Mouse (Mus musculus): ENCODE data around the gene Cyp2d22. TPM values are rescaled to one million over a fixed set of nuclear protein-coding genes. Genes with fewer than 3 reads are reported as not detected.
A peak's percentile ranks its signal among the peaks of the same experiment; 100 is the strongest.
"Not testable (repeated sequence)": the region's sequence is repeated elsewhere in the genome, so short reads cannot be mapped to it uniquely, and the experiment has no call there.

Cyp2d22 gene
- polyA plus RNA-seq, 1 experiment from 2014 or later = 9.0 TPM

GRCm38 (mm10) chr15:82375855-82376254, 4.2 kb downstream of the Cyp2d22 start:
- Histone ChIP-seq H3K4me1 (peaks cover 48% of the 10 kb centered on the region), H3K4me2 (no peak overlapping the region), H3K27ac (replicated peaks) (peak overlapping the region; percentile 65; the same call in 1 of the 2 replicates), H3K9ac (peak overlapping the region; percentile 28; the same call in 1 of the 2 replicates), H3K27me3 (replicated peaks) (no peaks in the 10 kb centered on the region), H3K9me3 (no peaks in the 10 kb centered on the region), H3K36me3 (0 out of 2 replicates have a peak, but pooled peaks cover 5% of the 10 kb centered on the region), H3K4me3 (no peak overlapping the region)
- WGBS = 86% methylated on average over 9 of the region's 9 CpGs
- no peak for ATAC-seq (ENCODE audit: extremely low read depth, insufficient number of reproducible peaks, low FRiP score, low TSS enrichment)

GRCm38 (mm10) chr15:82374437-82374836, 5.6 kb downstream of the Cyp2d22 start:
- ATAC-seq (ENCODE audit: extremely low read depth, insufficient number of reproducible peaks, low FRiP score, low TSS enrichment) = no peak

GRCm38 (mm10) chr15:82372991-82373390, 7.1 kb downstream of the Cyp2d22 start:
- no peaks in the 10 kb centered on the region for H3K27me3 ChIP-seq (replicated peaks)
- no peak for ATAC-seq (ENCODE audit: extremely low read depth, insufficient number of reproducible peaks, low FRiP score, low TSS enrichment)
- WGBS = 76% methylated on average over 5 of the region's 5 CpGs
- peaks cover 30% of the 10 kb centered on the region for H3K4me1 ChIP-seq
- 0 out of 2 replicates have a peak, but pooled peaks cover 5% of the 10 kb centered on the region for H3K36me3 ChIP-seq
- H3K27ac ChIP-seq (replicated peaks) = no peak overlapping the region
- H3K9me3 ChIP-seq = no peaks in the 10 kb centered on the region
- no peak overlapping the region for H3K4me3 ChIP-seq
- no peak overlapping the region for H3K4me2 ChIP-seq
- H3K9ac ChIP-seq = no peak overlapping the region

More at GRCm38 (mm10) chr15:82374437-82374836, 5.6 kb downstream of the Cyp2d22 start:
- H3K36me3 ChIP-seq = 0 out of 2 replicates have a peak, but pooled peaks cover 5% of the 10 kb centered on the region
- 82% methylated on average over 5 of the region's 5 CpGs for WGBS
- peaks cover 38% of the 10 kb centered on the region for H3K4me1 ChIP-seq
- H3K27ac ChIP-seq (replicated peaks) = no peak overlapping the region
- H3K9ac ChIP-seq = no peak overlapping the region
- no peaks in the 10 kb centered on the region for H3K9me3 ChIP-seq
- no peak overlapping the region for H3K4me2 ChIP-seq
- no peaks in the 10 kb centered on the region for H3K27me3 ChIP-seq (replicated peaks)
- H3K4me3 ChIP-seq = no peak overlapping the region

DNA sequence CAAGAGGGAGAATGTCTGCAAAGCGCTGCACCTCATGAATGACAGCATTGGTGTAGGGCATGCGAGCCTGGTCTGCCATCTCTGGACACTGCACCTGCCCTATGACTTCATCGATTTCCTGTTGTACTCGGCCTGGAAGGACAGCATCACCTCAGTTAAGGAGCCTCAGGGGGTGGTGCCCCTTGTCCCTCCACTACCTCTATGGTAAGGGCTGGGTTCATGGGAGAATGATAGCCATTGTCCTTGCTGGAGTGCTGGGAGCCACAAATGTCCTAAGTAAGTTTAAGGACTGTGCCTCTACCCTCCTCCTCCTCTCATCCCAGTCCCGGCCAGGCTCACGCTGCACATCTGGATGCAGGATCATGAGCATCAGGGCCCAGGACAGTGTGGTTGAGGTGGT, 7.6 kb downstream of the Cyp2d22 start:
- no peak overlapping the region for H3K4me2 ChIP-seq

GRCm38 (mm10) chr15:82368851-82369250, 11.2 kb downstream of the Cyp2d22 start:
- H3K4me3 ChIP-seq = no peak overlapping the region
- no peaks in the 10 kb centered on the region for H3K27me3 ChIP-seq (replicated peaks)
- H3K27ac ChIP-seq (replicated peaks) = no peak overlapping the region
- ATAC-seq (ENCODE audit: extremely low read depth, insufficient number of reproducible peaks, low FRiP score, low TSS enrichment) = no peak
- no peak overlapping the region for H3K9ac ChIP-seq
- WGBS = 75% methylated on average over 1 of the region's 1 CpGs
- no peak overlapping the region for H3K4me2 ChIP-seq
- 0 out of 2 replicates have a peak, but pooled peaks cover 5% of the 10 kb centered on the region for H3K36me3 ChIP-seq
- peaks cover 7% of the 10 kb centered on the region; the same call in 1 of the 2 replicates for H3K4me1 ChIP-seq
- no peaks in the 10 kb centered on the region for H3K9me3 ChIP-seq

More for the DNA sequence above, 7.6 kb downstream of the Cyp2d22 start:
- peaks cover 25% of the 10 kb centered on the region for H3K4me1 ChIP-seq
- H3K9me3 ChIP-seq = no peaks in the 10 kb centered on the region
- no peak overlapping the region for H3K4me3 ChIP-seq
- H3K36me3 ChIP-seq = 0 out of 2 replicates have a peak, but pooled peaks cover 5% of the 10 kb centered on the region
- WGBS = 87% methylated on average over 6 of the region's 6 CpGs
- no peak overlapping the region for H3K9ac ChIP-seq
- H3K27ac ChIP-seq (replicated peaks) = no peak overlapping the region
- no peaks in the 10 kb centered on the region for H3K27me3 ChIP-seq (replicated peaks)
- ATAC-seq (ENCODE audit: extremely low read depth, insufficient number of reproducible peaks, low FRiP score, low TSS enrichment) = no peak

- Histone ChIP-seq H3K4me2 (no peak overlapping the region), H3K36me3 (0 out of 2 replicates have a peak, but pooled peaks cover 5% of the 10 kb centered on the region), H3K4me3 (no peak overlapping the region), H3K27me3 (replicated peaks) (no peaks in the 10 kb centered on the region), H3K4me1 (peaks cover 7% of the 10 kb centered on the region; the same call in 1 of the 2 replicates), H3K27ac (replicated peaks) (peak overlapping the region; percentile 45), H3K9me3 (no peaks in the 10 kb centered on the region), H3K9ac (no peak overlapping the region)
- WGBS = 79% methylated on average over 4 of the region's 4 CpGs
- ATAC-seq (ENCODE audit: extremely low read depth, insufficient number of reproducible peaks, low FRiP score, low TSS enrichment) = no peak
These were observed 11.9 kb downstream of the Cyp2d22 start for GRCm38 (mm10) chr15:82368146-82368545.

- H3K9ac ChIP-seq; H3K9me3 ChIP-seq; H3K36me3 ChIP-seq; ATAC-seq (ENCODE audit: extremely low read depth, insufficient number of reproducible peaks, low FRiP score, low TSS enrichment); H3K27me3 ChIP-seq (replicated peaks): not testable (repeated sequence)
- Histone ChIP-seq H3K4me1 (peaks cover 23% of the 10 kb centered on the region), H3K4me3 (peak overlapping the region; percentile 28), H3K4me2 (peak overlapping the region; percentile 53), H3K27ac (replicated peaks) (0 out of 2 replicates have a peak overlapping the region, but pooled peaks have one; percentile 48)
- 5% methylated on average over 7 of the region's 9 CpGs for WGBS
These were observed 15.5 kb downstream of the Cyp2d22 start for GRCm38 (mm10) chr15:82364561-82364960.

DNA sequence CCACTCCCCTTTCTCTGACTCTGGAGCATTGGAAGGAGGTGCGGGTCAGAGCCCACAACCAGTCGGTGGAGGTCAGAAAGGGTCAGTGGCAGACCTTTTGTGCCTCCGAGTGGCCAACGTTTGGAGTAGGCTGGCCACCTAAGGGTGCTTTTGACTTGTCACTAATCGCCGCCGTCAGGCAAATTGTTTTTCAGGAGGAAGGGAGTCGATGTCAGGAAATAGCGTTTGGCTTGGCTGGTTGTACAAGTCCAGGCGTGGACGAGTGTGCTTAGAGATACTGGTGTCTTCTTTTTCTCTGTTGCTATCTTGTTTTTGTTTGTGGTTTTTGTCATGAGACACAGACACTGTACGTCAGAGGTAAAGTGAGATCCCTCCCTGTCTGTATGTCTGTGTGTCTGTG, 16.3 kb downstream of the Cyp2d22 start:
- not testable (repeated sequence) for ATAC-seq (ENCODE audit: extremely low read depth, insufficient number of reproducible peaks, low FRiP score, low TSS enrichment); H3K4me3 ChIP-seq; H3K9me3 ChIP-seq; H3K4me2 ChIP-seq; H3K27me3 ChIP-seq (replicated peaks); H3K9ac ChIP-seq; H3K27ac ChIP-seq (replicated peaks); H3K36me3 ChIP-seq
- peaks cover 20% of the 10 kb centered on the region for H3K4me1 ChIP-seq
- 35% methylated on average over 7 of the region's 12 CpGs for WGBS

- Histone ChIP-seq H3K27me3 (replicated peaks) (no peaks in the 10 kb centered on the region), H3K27ac (replicated peaks) (peak overlapping the region; percentile 75; the same call in 1 of the 2 replicates), H3K9me3 (no peaks in the 10 kb centered on the region), H3K36me3 (no peaks in the 10 kb centered on the region), H3K4me1 (peaks cover 25% of the 10 kb centered on the region), H3K9ac (no peak overlapping the region), H3K4me2 (no peak overlapping the region), H3K4me3 (no peak overlapping the region)
- ATAC-seq (ENCODE audit: extremely low read depth, insufficient number of reproducible peaks, low FRiP score, low TSS enrichment) = no peak
- 56% methylated on average over 4 of the region's 4 CpGs for WGBS
These were observed 17.8 kb downstream of the Cyp2d22 start for GRCm38 (mm10) chr15:82362234-82362633.

DNA sequence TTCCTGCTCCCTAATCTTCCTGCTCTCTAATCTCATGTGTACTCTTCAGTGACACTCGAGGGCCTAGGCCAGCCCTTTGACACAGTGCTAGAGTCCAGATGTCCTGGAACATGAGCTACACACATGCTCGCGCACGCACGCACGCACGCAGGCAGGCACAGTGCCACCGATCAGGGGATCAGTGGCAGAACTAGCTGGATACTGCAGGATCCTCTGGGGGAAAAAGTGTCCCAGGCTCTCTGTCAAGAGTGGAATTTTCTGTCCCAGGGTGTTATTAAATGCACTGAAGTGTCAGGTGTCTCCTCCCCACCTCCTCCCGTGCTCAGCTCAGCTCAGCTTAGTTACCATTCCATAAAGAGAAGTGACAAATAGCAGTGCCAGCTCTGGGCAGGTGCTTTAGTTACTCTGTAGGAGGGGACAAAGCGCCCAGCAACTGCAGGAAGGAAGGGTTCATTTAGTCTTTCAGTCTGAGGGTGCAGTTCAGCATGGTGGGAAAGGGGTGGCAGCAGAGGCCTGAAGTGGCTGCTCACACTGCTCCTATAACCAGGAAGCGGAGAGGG, 18.5 kb downstream of the Cyp2d22 start:
- peak overlapping the region; percentile 75 for H3K27ac ChIP-seq (replicated peaks)
- ATAC-seq (ENCODE audit: extremely low read depth, insufficient number of reproducible peaks, low FRiP score, low TSS enrichment) = peak; percentile 19; the same call in 1 of the 2 replicates
- H3K9ac ChIP-seq = peak overlapping the region; percentile 62; the same call in 1 of the 2 replicates

DNA sequence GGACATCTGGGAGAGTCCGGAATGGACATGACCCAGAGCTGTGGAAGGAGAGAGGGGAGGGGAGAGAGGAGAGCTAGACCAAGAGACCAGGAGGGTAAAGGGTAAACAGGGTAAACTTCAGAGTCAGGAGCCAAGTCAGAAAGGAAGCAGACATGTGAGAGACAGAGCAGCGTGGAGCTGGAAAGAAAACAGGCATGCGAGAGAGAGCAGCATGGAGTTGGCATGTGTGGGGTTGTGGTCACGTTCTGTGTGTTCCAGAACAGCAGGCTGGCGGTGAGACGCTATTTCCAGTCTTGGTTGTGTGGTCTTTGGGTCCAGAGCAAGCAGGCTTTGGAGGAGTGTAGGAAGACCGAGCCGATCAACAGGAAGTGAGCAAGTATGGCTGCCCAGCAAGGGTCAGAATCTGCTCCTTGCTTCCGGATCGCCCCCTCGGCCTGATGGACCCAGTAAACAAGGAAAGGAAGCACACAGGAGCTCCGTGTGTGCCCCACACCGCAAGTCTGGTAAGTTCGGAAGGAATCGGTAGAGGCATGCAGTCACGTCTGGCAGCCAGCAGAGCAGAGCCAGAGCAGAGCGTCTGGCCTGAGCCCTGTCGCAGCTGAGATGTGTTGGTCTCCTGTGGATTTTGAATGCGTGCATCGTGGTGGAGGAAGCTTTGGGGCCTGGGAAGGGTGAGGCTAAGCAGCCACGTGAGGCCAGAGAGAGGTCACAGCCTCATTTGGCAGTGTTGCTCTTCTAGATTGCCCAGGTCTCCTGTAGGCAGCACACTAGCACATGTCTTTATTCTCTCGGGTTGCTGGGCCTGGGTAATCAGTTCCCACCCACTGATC, 21.4 kb downstream of the Cyp2d22 start:
- Histone ChIP-seq H3K27ac (replicated peaks) (peak overlapping the region; percentile 73), H3K9ac (peak overlapping the region; percentile 12; the same call in 1 of the 2 replicates), H3K4me3 (no peak overlapping the region), H3K4me1 (peaks cover 32% of the 10 kb centered on the region), H3K4me2 (peak overlapping the region; percentile 39), H3K36me3 (no peaks in the 10 kb centered on the region), H3K9me3 (no peaks in the 10 kb centered on the region), H3K27me3 (replicated peaks) (no peaks in the 10 kb centered on the region)
- 51% methylated on average over 22 of the region's 22 CpGs for WGBS
- ATAC-seq (ENCODE audit: extremely low read depth, insufficient number of reproducible peaks, low FRiP score, low TSS enrichment) = no peak

More for the DNA sequence above, 18.5 kb downstream of the Cyp2d22 start:
- Histone ChIP-seq H3K27me3 (replicated peaks) (no peaks in the 10 kb centered on the region), H3K4me3 (no peak overlapping the region), H3K4me1 (peaks cover 25% of the 10 kb centered on the region), H3K9me3 (no peaks in the 10 kb centered on the region), H3K36me3 (no peaks in the 10 kb centered on the region), H3K4me2 (no peak overlapping the region)
- WGBS = 62% methylated on average over 11 of the region's 11 CpGs

Measured in heart, embryonic 13.5 days (tissue).